Comparison of ENCODE assay signal across 9 mouse cellular contexts in the genomic region with DNA sequence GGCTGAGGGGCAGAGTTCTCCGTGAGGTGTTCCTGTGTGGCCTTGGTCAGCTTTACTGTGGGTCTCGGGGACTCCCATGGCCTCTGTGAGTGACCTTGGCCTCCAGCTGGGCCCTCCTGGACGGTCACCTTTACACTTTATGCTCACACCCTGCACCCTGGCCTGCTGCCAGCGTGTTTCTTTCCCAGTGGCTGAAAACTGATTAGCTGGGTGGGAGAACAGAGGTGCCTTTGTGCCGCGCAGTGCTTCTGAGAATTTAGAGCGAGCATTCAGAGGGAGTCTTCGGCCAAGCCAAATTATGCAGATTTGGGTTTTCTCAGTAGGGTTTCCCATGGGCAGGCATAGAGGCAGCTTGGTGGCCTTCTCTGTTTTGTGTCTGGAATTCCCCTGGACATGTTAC. TPM values are rescaled to one million over a fixed set of nuclear protein-coding genes. Genes with fewer than 3 reads are reported as not detected.
DNase-seq lines count a peak whose midpoint lies in the region; ATAC-seq lines count a peak whose summit lies in the region.
"Had no signal": no experiment of that assay in that cellular context is flagged by ENCODE, and none has a peak within 500 bp of the region (broad histone marks: within the 10 kb centered on the region; RNA-seq: fewer than 3 reads in every experiment).

No protein-coding gene starts in this region.

- no peak for DNase-seq in liver, embryonic 11.5 days (ENCODE audit: low spot score)
- DNase-seq in kidney, adult 8-10 months = peak; percentile 86 to 91
- DNase-seq in thymus, postnatal 14 days = no peak
- DNase-seq in urinary bladder, postnatal 10 days (ENCODE audit: low spot score) = no peak
- DNase-seq in left cerebral cortex, postnatal 36 days (ENCODE audit: low spot score in 2 of 2) = no peak

- ATAC-seq in liver, embryonic 15.5 days (ENCODE audit: insufficient read depth) = no peak
- ATAC-seq in liver, embryonic 11.5 days (replicated peaks; ENCODE audit: low FRiP score) = no peak
- ATAC-seq in forebrain, embryonic 13.5 days = peak; percentile 76
- peak; percentile 61 for ATAC-seq in neural tube, embryonic 12.5 days (ENCODE audit: low FRiP score, low read depth)
- ATAC-seq: inflammation-experienced regulatory T-cells, adult 6 months had no signal

- no peaks in the 10 kb centered on the region for H3K36me3 ChIP-seq in liver, embryonic 15.5 days (replicated peaks)
- H3K36me3 ChIP-seq in liver, embryonic 11.5 days (ENCODE audit: control insufficient read depth, insufficient read depth, low read length) = peaks cover 2% of the 10 kb centered on the region; the same call in 1 of the 2 replicates
- H3K36me3 ChIP-seq in forebrain, embryonic 13.5 days (ENCODE audit: poor library complexity, severe bottlenecking) = peaks cover 39% of the 10 kb centered on the region
- peaks cover 21% of the 10 kb centered on the region for H3K36me3 ChIP-seq in neural tube, embryonic 12.5 days

- no peak overlapping the region for H3K9ac ChIP-seq in liver, embryonic 15.5 days
- H3K9ac ChIP-seq in liver, embryonic 11.5 days (ENCODE audit: low read depth, low read length) = no peak overlapping the region
- no peak overlapping the region for H3K9ac ChIP-seq in forebrain, embryonic 13.5 days
- no peak overlapping the region for H3K9ac ChIP-seq in neural tube, embryonic 12.5 days

- 68% methylated on average over 8 of the region's 8 CpGs for WGBS in liver, embryonic 15.5 days (ENCODE audit: insufficient replicate concordance)
- WGBS in liver, embryonic 11.5 days = 80% methylated on average over 8 of the region's 8 CpGs
- 27% methylated on average over 8 of the region's 8 CpGs for WGBS in forebrain, embryonic 13.5 days
- 52% methylated on average over 8 of the region's 8 CpGs for WGBS in neural tube, embryonic 12.5 days

- H3K27ac ChIP-seq in liver, embryonic 15.5 days (replicated peaks) = 0 out of 2 replicates have a peak overlapping the region, but pooled peaks have one; percentile 15
- no peak overlapping the region for H3K27ac ChIP-seq in liver, embryonic 11.5 days (ENCODE audit: low read depth, low read length)
- peak overlapping the region; percentile 90 for H3K27ac ChIP-seq in forebrain, embryonic 13.5 days
- H3K27ac ChIP-seq in neural tube, embryonic 12.5 days = no peak overlapping the region

- no peak overlapping the region for H3K4me2 ChIP-seq in liver, embryonic 15.5 days
- H3K4me2 ChIP-seq in liver, embryonic 11.5 days = no peak overlapping the region
- 0 out of 2 replicates have a peak overlapping the region, but pooled peaks have one; percentile 5 for H3K4me2 ChIP-seq in forebrain, embryonic 13.5 days
- no peak overlapping the region for H3K4me2 ChIP-seq in neural tube, embryonic 12.5 days (replicated peaks)

- no peak overlapping the region for H3K4me3 ChIP-seq in liver, embryonic 15.5 days (replicated peaks)
- H3K4me3 ChIP-seq in liver, embryonic 11.5 days (ENCODE audit: low read depth, low read length) = no peak overlapping the region
- H3K4me3 ChIP-seq in forebrain, embryonic 13.5 days = no peak overlapping the region
- H3K4me3 ChIP-seq in neural tube, embryonic 12.5 days = no peak overlapping the region

- no peaks in the 10 kb centered on the region for H3K27me3 ChIP-seq in liver, embryonic 15.5 days
- no peaks in the 10 kb centered on the region for H3K27me3 ChIP-seq in liver, embryonic 11.5 days (replicated peaks; ENCODE audit: control insufficient read depth, insufficient read depth, low read length)
- no peaks in the 10 kb centered on the region for H3K27me3 ChIP-seq in forebrain, embryonic 13.5 days
- H3K27me3 ChIP-seq in neural tube, embryonic 12.5 days (replicated peaks) = no peaks in the 10 kb centered on the region

- H3K9me3 ChIP-seq in liver, embryonic 15.5 days (replicated peaks) = no peaks in the 10 kb centered on the region
- H3K9me3 ChIP-seq in liver, embryonic 11.5 days (ENCODE audit: control insufficient read depth, low read length) = no peaks in the 10 kb centered on the region
- H3K9me3 ChIP-seq in forebrain, embryonic 13.5 days (replicated peaks) = no peaks in the 10 kb centered on the region
- no peaks in the 10 kb centered on the region for H3K9me3 ChIP-seq in neural tube, embryonic 12.5 days

- intact Hi-C loops in left cerebral cortex, postnatal 36 days (cut with DNase I) = loop anchor here (5.0 kb wide), 3 partner anchors 43 to 108 kb away; a partner anchor contains a TSS

- H3K4me1 ChIP-seq in liver, embryonic 15.5 days (replicated peaks) = peaks cover 9% of the 10 kb centered on the region; the same call in 1 of the 2 replicates
- H3K4me1 ChIP-seq in liver, embryonic 11.5 days (replicated peaks; ENCODE audit: control insufficient read depth, insufficient read depth, low read length) = 0 out of 2 replicates have a peak, but pooled peaks cover 12% of the 10 kb centered on the region
- peaks cover 31% of the 10 kb centered on the region for H3K4me1 ChIP-seq in forebrain, embryonic 13.5 days
- peaks cover 22% of the 10 kb centered on the region for H3K4me1 ChIP-seq in neural tube, embryonic 12.5 days

RNA-seq across cellular contexts. Expression of a gene that starts 14.3 kb away (rescaled TPM):
- polyA plus RNA-seq in liver, embryonic 15.5 days (2015; fragmentation: Nextera tagmentation; extraction: Ambion mirVana) = 2.6 and 2.9 TPM in 2 replicates
- 6.0 and 6.1 TPM in 2 replicates for polyA plus RNA-seq in liver, embryonic 11.5 days (2014; fragmentation: Nextera tagmentation; extraction: Ambion mirVana)
- polyA plus RNA-seq in forebrain, embryonic 13.5 days (2015; fragmentation: Nextera tagmentation; extraction: Ambion mirVana) = 7.6 and 7.7 TPM in 2 replicates
- polyA plus RNA-seq in neural tube, embryonic 12.5 days (2016; fragmentation: Nextera tagmentation; extraction: Ambion mirVana) = 9.3 and 10.1 TPM in 2 replicates
- total RNA-seq in left cerebral cortex, postnatal 36 days (2021) = 1 to 10 TPM; 4.4 to 5.8 TPM

Comparison
In these comparisons a context has a peak if more than half of its experiments do, and no peak if none do; other contexts are left out.
1. H3K27ac ChIP-seq: peak in liver, embryonic 15.5 days (single experiment) and forebrain, embryonic 13.5 days (single experiment); none in liver, embryonic 11.5 days (single experiment) and neural tube, embryonic 12.5 days (single experiment).
2. ATAC-seq: peak in forebrain, embryonic 13.5 days (single experiment) and neural tube, embryonic 12.5 days (single experiment); none in liver, embryonic 15.5 days (single experiment) and liver, embryonic 11.5 days (single experiment).
3. DNase-seq: peak in kidney, adult 8-10 months (2 of 2); none in liver, embryonic 11.5 days (single experiment), thymus, postnatal 14 days (single experiment), urinary bladder, postnatal 10 days (single experiment) and left cerebral cortex, postnatal 36 days (0 of 2).